Mouse (Mus musculus) kidney, embryonic 15.5 days (tissue): ENCODE results near the gene Tbck. TPM values are rescaled to one million over a fixed set of nuclear protein-coding genes. Genes with fewer than 3 reads are reported as not detected.
A peak's percentile ranks its signal among the peaks of the same experiment; 100 is the strongest.

ENCODE experiments used
- ATAC-seq: fragments of 200-750 bp; cut with Nextera tagmentation; replicated peaks from 2 replicates; pipeline ENCODE4 v1.8.0; 2017; ENCODE audit warnings: moderate TSS enrichment; ENCODE audit not compliant: low FRiP score
- H3K27ac ChIP-seq: fragments of 300-500 bp; sonication (generic); 2 replicates; pipeline ENCODE4 v1.5.1; 2015; ENCODE audit warnings: mild to moderate bottlenecking, inconsistent platforms
- H3K27me3 ChIP-seq: fragments of 300-500 bp; sonication (generic); 2 replicates; pipeline ENCODE4 v1.6.1; 2015; ENCODE audit warnings: inconsistent platforms
- H3K36me3 ChIP-seq: fragments of 300-500 bp; sonication (generic); 2 replicates; pipeline ENCODE4 v1.6.1; 2015; ENCODE audit warnings: inconsistent platforms
- H3K4me1 ChIP-seq: fragments of 300-500 bp; sonication (generic); 2 replicates; pipeline ENCODE4 v1.6.1; 2015; ENCODE audit warnings: inconsistent platforms
- H3K4me2 ChIP-seq: fragments of 300-500 bp; sonication (generic); 2 replicates; pipeline ENCODE4 v1.6.1; 2015; ENCODE audit warnings: moderate library complexity, mild to moderate bottlenecking, inconsistent platforms
- H3K4me3 ChIP-seq: fragments of 300-500 bp; sonication (generic); replicated peaks from 2 replicates; pipeline ENCODE4 v1.5.1; 2015; ENCODE audit warnings: mild to moderate bottlenecking, inconsistent platforms
- H3K9ac ChIP-seq: fragments of 300-500 bp; sonication (generic); 2 replicates; pipeline ENCODE4 v1.6.1; 2015; ENCODE audit warnings: mild to moderate bottlenecking, inconsistent platforms
- H3K9me3 ChIP-seq: fragments of 300-500 bp; sonication (generic); replicated peaks from 2 replicates; pipeline ENCODE4 v1.6.1; 2016; ENCODE audit warnings: inconsistent platforms
- WGBS: fragments of 180-500 bp; shearing (Covaris S2); methylation state at CpG from one replicate; pipeline ENCODE4 v1.1.7; 2015; ENCODE audit warnings: mixed read lengths; 5-methylcytosine and 5-hydroxymethylcytosine counted together
- polyA plus RNA-seq: library from polyadenylated mRNA; unstranded; fragments of >200 nt; fragmentation: Nextera tagmentation; extraction: Ambion mirVana; gene quantifications from 2 replicates; pipeline ENCODE4 v1.2.1, GENCODE M21; 2015

The Tbck gene
- polyA plus RNA-seq: 22.6 and 23.5 TPM in 2 replicates

- Histone ChIP-seq H3K27me3 (no peaks in the 10 kb centered on the region), H3K9ac (peak within 1 kb of the TSS; percentile 82), H3K9me3 (no peaks in the 10 kb centered on the region), H3K4me3 (peak within 1 kb of the TSS; percentile 91), H3K4me2 (peak within 1 kb of the TSS; percentile 69), H3K4me1 (peaks cover 16% of the 10 kb centered on the region), H3K36me3 (peaks cover 12% of the 10 kb centered on the region), H3K27ac (peak within 1 kb of the TSS; percentile 97)
- peak; percentile 97 for ATAC-seq
- WGBS: under 1% methylated on average over 42 of the region's 42 CpGs
These were observed at the start of gene Tbck for GRCm38 (mm10) chr3:132683447-132684230. Tbck (plus strand) TSS chr3:132684144.

GRCm38 (mm10) chr3:132637080-132637479 lies 46.9 kb upstream of the Tbck start:
- ATAC-seq: no peak
- 90% methylated on average over 3 of the region's 3 CpGs for WGBS

GRCm38 (mm10) chr3:132644071-132644470 lies 39.9 kb upstream of the Tbck start:
- Histone ChIP-seq H3K4me3 (no peak overlapping the region), H3K36me3 (no peaks in the 10 kb centered on the region), H3K27me3 (no peaks in the 10 kb centered on the region), H3K9ac (no peak overlapping the region), H3K27ac (no peak overlapping the region), H3K4me2 (no peak overlapping the region), H3K4me1 (no peaks in the 10 kb centered on the region), H3K9me3 (no peaks in the 10 kb centered on the region)
- no peak for ATAC-seq
- 68% methylated on average over 4 of the region's 4 CpGs for WGBS

More at GRCm38 (mm10) chr3:132637080-132637479, 46.9 kb upstream of the Tbck start:
- no peak overlapping the region for H3K9ac ChIP-seq
- no peaks in the 10 kb centered on the region for H3K4me1 ChIP-seq
- no peak overlapping the region for H3K27ac ChIP-seq
- no peak overlapping the region for H3K4me3 ChIP-seq
- H3K36me3 ChIP-seq: no peaks in the 10 kb centered on the region
- H3K4me2 ChIP-seq: no peak overlapping the region
- H3K9me3 ChIP-seq: no peaks in the 10 kb centered on the region
- no peaks in the 10 kb centered on the region for H3K27me3 ChIP-seq

GRCm38 (mm10) chr3:132646814-132647213 lies 37.1 kb upstream of the Tbck start:
- no peaks in the 10 kb centered on the region for H3K4me1 ChIP-seq
- H3K27me3 ChIP-seq: no peaks in the 10 kb centered on the region
- H3K4me3 ChIP-seq: no peak overlapping the region
- H3K4me2 ChIP-seq: no peak overlapping the region
- no peak overlapping the region for H3K27ac ChIP-seq
- 51% methylated on average over 1 of the region's 1 CpGs for WGBS
- ATAC-seq: no peak
- H3K36me3 ChIP-seq: no peaks in the 10 kb centered on the region
- H3K9ac ChIP-seq: no peak overlapping the region
- no peaks in the 10 kb centered on the region for H3K9me3 ChIP-seq

GRCm38 (mm10) chr3:132649368-132649767 lies 34.6 kb upstream of the Tbck start:
- Histone ChIP-seq H3K27ac (no peak overlapping the region), H3K27me3 (no peaks in the 10 kb centered on the region), H3K4me2 (no peak overlapping the region), H3K4me3 (no peak overlapping the region), H3K9me3 (no peaks in the 10 kb centered on the region), H3K4me1 (no peaks in the 10 kb centered on the region), H3K36me3 (no peaks in the 10 kb centered on the region), H3K9ac (no peak overlapping the region)
- ATAC-seq: no peak
- WGBS: 84% methylated on average over 7 of the region's 7 CpGs

GRCm38 (mm10) chr3:132650191-132650590 lies 33.8 kb upstream of the Tbck start:
- H3K36me3 ChIP-seq: no peaks in the 10 kb centered on the region
- ATAC-seq: no peak
- 84% methylated on average over 5 of the region's 5 CpGs for WGBS
- no peak overlapping the region for H3K9ac ChIP-seq
- no peak overlapping the region for H3K27ac ChIP-seq
- no peak overlapping the region for H3K4me3 ChIP-seq
- H3K4me1 ChIP-seq: no peaks in the 10 kb centered on the region
- no peaks in the 10 kb centered on the region for H3K9me3 ChIP-seq
- no peaks in the 10 kb centered on the region for H3K27me3 ChIP-seq
- H3K4me2 ChIP-seq: no peak overlapping the region

- Histone ChIP-seq H3K9me3 (no peaks in the 10 kb centered on the region), H3K4me1 (no peaks in the 10 kb centered on the region), H3K4me3 (no peak overlapping the region), H3K27ac (no peak overlapping the region), H3K4me2 (no peak overlapping the region), H3K9ac (no peak overlapping the region), H3K36me3 (0 out of 2 replicates have a peak, but pooled peaks cover 2% of the 10 kb centered on the region), H3K27me3 (no peaks in the 10 kb centered on the region)
- 81% methylated on average over 3 of the region's 3 CpGs for WGBS
- no peak for ATAC-seq
These were observed 32.2 kb upstream of the Tbck start for GRCm38 (mm10) chr3:132651776-132652175.

GRCm38 (mm10) chr3:132653959-132654358 lies 30.0 kb upstream of the Tbck start:
- Histone ChIP-seq H3K27me3 (no peaks in the 10 kb centered on the region), H3K9me3 (no peaks in the 10 kb centered on the region), H3K36me3 (peaks cover 8% of the 10 kb centered on the region), H3K9ac (no peak overlapping the region), H3K4me1 (no peaks in the 10 kb centered on the region), H3K27ac (no peak overlapping the region), H3K4me3 (no peak overlapping the region), H3K4me2 (no peak overlapping the region)
- no peak for ATAC-seq
- 88% methylated on average over 7 of the region's 7 CpGs for WGBS

- ATAC-seq: peak; percentile 77
- H3K4me1 ChIP-seq: no peaks in the 10 kb centered on the region
- no peak overlapping the region for H3K4me3 ChIP-seq
- peak overlapping the region; percentile 13; the same call in 1 of the 2 replicates for H3K27ac ChIP-seq
- H3K27me3 ChIP-seq: no peaks in the 10 kb centered on the region
- no peaks in the 10 kb centered on the region for H3K9me3 ChIP-seq
- 77% methylated on average over 2 of the region's 2 CpGs for WGBS
- no peak overlapping the region for H3K4me2 ChIP-seq
- peaks cover 28% of the 10 kb centered on the region for H3K36me3 ChIP-seq
- H3K9ac ChIP-seq: no peak overlapping the region
These were observed 28.0 kb upstream of the Tbck start for GRCm38 (mm10) chr3:132655955-132656354.

- ATAC-seq: no peak
These were observed 6.5 kb upstream of the Tbck start for GRCm38 (mm10) chr3:132677494-132677893.

GRCm38 (mm10) chr3:132684231-132684928 lies 436 bp downstream of the Tbck start, which contains the start of gene Aimp1:
Aimp1 (minus strand) TSS chr3:132684370.
- no peaks in the 10 kb centered on the region for H3K9me3 ChIP-seq
- peak within 1 kb of the TSS; percentile 97 for H3K27ac ChIP-seq
- peaks cover 16% of the 10 kb centered on the region for H3K4me1 ChIP-seq
- no peak for ATAC-seq
- peak within 1 kb of the TSS; percentile 91 for H3K4me3 ChIP-seq
- peak within 1 kb of the TSS; percentile 69 for H3K4me2 ChIP-seq
- H3K9ac ChIP-seq: peak within 1 kb of the TSS; percentile 82
- peaks cover 14% of the 10 kb centered on the region for H3K36me3 ChIP-seq
- H3K27me3 ChIP-seq: no peaks in the 10 kb centered on the region
- 2% methylated on average over 27 of the region's 27 CpGs for WGBS

More at GRCm38 (mm10) chr3:132677494-132677893, 6.5 kb upstream of the Tbck start:
- no peaks in the 10 kb centered on the region for H3K9me3 ChIP-seq
- no peak overlapping the region for H3K27ac ChIP-seq
- no peak overlapping the region for H3K9ac ChIP-seq
- peaks cover under 1% of the 10 kb centered on the region for H3K4me1 ChIP-seq
- 89% methylated on average over 2 of the region's 2 CpGs for WGBS
- H3K4me2 ChIP-seq: no peak overlapping the region
- no peak overlapping the region for H3K4me3 ChIP-seq
- peaks cover 35% of the 10 kb centered on the region for H3K36me3 ChIP-seq
- no peaks in the 10 kb centered on the region for H3K27me3 ChIP-seq

- Histone ChIP-seq H3K9ac (no peak overlapping the region), H3K4me2 (no peak overlapping the region), H3K27me3 (no peaks in the 10 kb centered on the region), H3K9me3 (no peaks in the 10 kb centered on the region), H3K4me1 (0 out of 2 replicates have a peak, but pooled peaks cover 2% of the 10 kb centered on the region), H3K36me3 (0 out of 2 replicates have a peak, but pooled peaks cover 3% of the 10 kb centered on the region), H3K27ac (no peak overlapping the region), H3K4me3 (no peak overlapping the region)
- WGBS: 77% methylated on average over 3 of the region's 3 CpGs
- no peak for ATAC-seq
These were observed 17.4 kb downstream of the Tbck start for GRCm38 (mm10) chr3:132701368-132701767.
